Mouse (Mus musculus): Measurements from ENCODE around the gene Por.
A peak's percentile ranks its signal among the peaks of the same experiment; 100 is the strongest.

DNA sequence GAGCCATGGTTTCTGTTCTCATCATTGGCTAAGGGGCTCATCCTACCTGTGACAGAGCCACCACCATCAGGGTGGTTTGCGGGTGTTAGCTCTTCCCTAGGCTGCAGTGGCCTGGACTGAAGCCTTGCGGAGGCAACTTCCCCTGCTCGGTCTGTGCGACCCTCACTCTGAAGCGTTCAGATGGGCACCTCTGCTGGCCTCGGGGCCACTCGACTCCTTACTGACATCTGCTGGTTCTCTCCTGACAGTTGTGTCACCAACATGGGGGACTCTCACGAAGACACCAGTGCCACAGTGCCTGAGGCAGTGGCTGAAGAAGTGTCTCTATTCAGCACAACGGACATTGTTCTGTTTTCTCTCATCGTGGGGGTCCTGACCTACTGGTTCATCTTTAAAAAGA, 45.8 kb downstream of the Por start:
- TF ChIP-seq CTCF (IDR thresholded peaks at IDR 0.05; ENCODE audit: extremely low read depth, insufficient read depth, low read length), result peak; percentile 28; the same call in 1 of the 2 replicates
- TF ChIP-seq POLR2A (IDR thresholded peaks at IDR 0.05; ENCODE audit: extremely low read depth, insufficient read depth, low read length), result no peak

Measured in cortical plate, adult 2 months (tissue).